Mouse (Mus musculus): Measurements from ENCODE around the gene Tmem141. TPM values are rescaled to one million over a fixed set of nuclear protein-coding genes. Genes with fewer than 3 reads are reported as not detected.
A peak's percentile ranks its signal among the peaks of the same experiment; 100 is the strongest.

Tmem141 gene
- polyA plus RNA-seq, 1 experiment from 2014 or later, result 32.4 TPM

DNA sequence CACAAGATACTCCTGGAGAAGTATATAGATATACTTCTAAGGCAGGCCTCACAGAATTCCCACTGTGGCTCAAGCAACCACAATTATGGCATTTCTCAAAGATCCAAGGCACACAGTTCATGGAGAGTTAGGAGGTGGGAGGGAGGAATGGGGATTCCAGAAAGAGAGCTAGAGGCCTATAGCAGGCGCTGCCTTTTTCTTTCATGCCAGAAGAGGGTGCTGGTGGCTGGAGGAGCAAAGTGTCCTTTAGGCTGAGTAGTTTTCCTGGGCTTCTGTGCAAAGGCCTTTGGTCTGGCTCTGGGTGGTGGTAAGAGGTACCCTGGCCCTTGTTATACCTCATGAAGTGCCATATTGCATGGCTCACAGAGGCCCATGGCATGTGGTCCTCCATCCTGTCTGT is 12.2 kb upstream of the Tmem141 start:
- 53% methylated on average over 1 of the region's 1 CpGs for WGBS
- Histone ChIP-seq H3K9ac (no peak overlapping the region), H3K36me3 (no peaks in the 10 kb centered on the region), H3K9me3 (replicated peaks) (no peaks in the 10 kb centered on the region), H3K27ac (no peak overlapping the region), H3K4me2 (no peak overlapping the region), H3K4me1 (no peaks in the 10 kb centered on the region), H3K27me3 (no peaks in the 10 kb centered on the region), H3K4me3 (replicated peaks) (no peak overlapping the region)
- ATAC-seq (replicated peaks; ENCODE audit: low FRiP score), result no peak

DNA sequence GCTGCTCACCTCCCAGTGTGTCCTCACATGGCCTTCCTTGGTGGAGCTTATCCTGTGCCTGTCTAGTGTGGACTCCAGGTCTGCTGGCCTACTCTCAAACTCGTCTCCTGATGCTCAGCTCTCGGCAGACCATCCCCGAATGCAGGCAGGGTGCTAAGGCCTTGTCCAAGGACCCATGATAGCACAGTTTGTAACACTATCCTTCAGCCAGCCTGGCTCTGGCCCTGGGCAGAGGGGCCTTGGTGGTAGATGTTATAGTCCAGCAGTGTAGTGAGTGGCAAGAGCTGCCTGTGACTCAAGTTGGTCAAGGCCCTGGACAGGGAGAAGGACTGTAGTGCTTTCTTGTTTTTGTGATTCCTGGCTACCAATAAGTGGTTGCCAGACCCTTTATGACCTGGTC is 11.8 kb upstream of the Tmem141 start:
- H3K27me3 ChIP-seq, result no peaks in the 10 kb centered on the region
- no peak overlapping the region for H3K27ac ChIP-seq
- H3K9me3 ChIP-seq (replicated peaks), result no peaks in the 10 kb centered on the region
- H3K4me2 ChIP-seq, result no peak overlapping the region
- no peak overlapping the region for H3K4me3 ChIP-seq (replicated peaks)
- no peaks in the 10 kb centered on the region for H3K4me1 ChIP-seq
- ATAC-seq (replicated peaks; ENCODE audit: low FRiP score), result no peak
- no peak overlapping the region for H3K9ac ChIP-seq
- H3K36me3 ChIP-seq, result no peaks in the 10 kb centered on the region
- WGBS, result 77% methylated on average over 3 of the region's 3 CpGs

DNA sequence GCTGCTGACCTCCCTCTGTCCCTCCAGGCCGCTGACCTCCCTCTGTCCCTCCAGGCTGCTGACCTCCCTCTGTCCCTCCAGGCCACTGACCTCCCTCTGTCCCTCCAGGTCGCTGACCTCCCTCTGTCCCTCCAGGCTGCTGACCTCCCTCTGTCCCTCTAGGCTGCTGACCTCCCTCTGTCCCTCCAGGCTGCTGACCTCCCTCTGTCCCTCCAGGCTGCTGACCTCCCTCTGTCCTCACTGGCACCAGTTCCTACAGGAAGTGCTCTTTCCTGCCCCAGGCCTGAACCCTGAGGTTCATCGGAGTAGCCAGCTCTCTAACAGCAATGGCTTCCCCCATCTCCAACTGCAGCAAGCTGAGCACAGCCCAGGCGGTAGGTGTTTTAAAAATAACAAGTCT is 6.9 kb upstream of the Tmem141 start:
- H3K9ac ChIP-seq, result no peak overlapping the region
- H3K27ac ChIP-seq, result no peak overlapping the region
- H3K27me3 ChIP-seq, result no peaks in the 10 kb centered on the region
- no peak overlapping the region for H3K4me3 ChIP-seq (replicated peaks)
- 27% methylated on average over 4 of the region's 4 CpGs for WGBS
- no peaks in the 10 kb centered on the region for H3K4me1 ChIP-seq
- no peak for ATAC-seq (replicated peaks; ENCODE audit: low FRiP score)
- no peak overlapping the region for H3K4me2 ChIP-seq
- no peaks in the 10 kb centered on the region for H3K9me3 ChIP-seq (replicated peaks)
- no peaks in the 10 kb centered on the region for H3K36me3 ChIP-seq

DNA sequence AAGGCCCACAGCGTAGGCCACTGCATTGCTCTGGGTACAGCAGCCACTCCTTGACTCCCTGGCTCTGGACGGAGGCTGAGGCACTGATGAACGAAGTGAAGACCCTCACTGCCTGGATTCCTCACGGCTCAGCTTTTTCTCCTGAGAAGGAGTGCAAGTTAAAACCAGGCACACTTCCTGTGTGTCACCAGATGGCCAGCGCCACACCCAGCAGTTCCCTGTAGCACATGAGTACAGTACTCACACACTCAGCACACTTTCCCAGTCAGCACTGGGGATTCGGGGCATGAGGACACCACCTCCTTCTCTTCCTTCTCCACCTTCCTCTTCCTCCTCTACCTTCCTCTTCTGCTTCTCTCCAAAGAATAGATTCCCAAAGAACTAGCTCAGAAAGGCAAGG is 6.0 kb upstream of the Tmem141 start, which contains the start of gene Fcna:
Gene Fcna (minus strand): TSS at position 220 of the 400 bp plus-strand sequence.
- H3K4me1 ChIP-seq, result no peaks in the 10 kb centered on the region
- no peak within 1 kb of the TSS for H3K9ac ChIP-seq

DNA sequence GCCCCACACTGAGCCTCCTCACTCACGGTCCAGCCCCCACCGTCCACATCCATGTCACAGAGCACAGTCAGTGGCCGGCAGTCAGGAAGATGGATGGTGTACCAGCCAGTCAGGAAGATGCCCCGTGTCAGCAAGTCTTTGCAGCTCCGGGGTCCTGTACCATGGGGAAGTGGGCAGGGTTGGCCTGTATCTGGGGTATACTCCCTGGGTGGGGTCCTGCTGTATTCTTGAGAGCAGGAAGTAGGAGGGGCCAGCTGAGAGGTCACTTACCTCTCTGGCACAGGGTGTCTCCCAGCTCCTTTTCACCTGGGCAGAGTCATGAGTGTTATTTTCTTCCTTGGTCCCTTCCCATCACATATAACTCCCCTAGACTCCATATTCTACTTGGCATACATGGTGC is 4.2 kb upstream of the Tmem141 start:
- H3K4me3 ChIP-seq (replicated peaks), result no peak overlapping the region
- H3K36me3 ChIP-seq, result no peaks in the 10 kb centered on the region
- H3K4me1 ChIP-seq, result peaks cover 11% of the 10 kb centered on the region; the same call in 1 of the 2 replicates
- H3K4me2 ChIP-seq, result no peak overlapping the region
- H3K9ac ChIP-seq, result no peak overlapping the region
- H3K27me3 ChIP-seq, result no peaks in the 10 kb centered on the region
- ATAC-seq (replicated peaks; ENCODE audit: low FRiP score), result no peak
- WGBS, result 41% methylated on average over 5 of the region's 5 CpGs
- no peak overlapping the region for H3K27ac ChIP-seq
- no peaks in the 10 kb centered on the region for H3K9me3 ChIP-seq (replicated peaks)

More for the DNA sequence above, 6.0 kb upstream of the Tmem141 start, which contains the start of gene Fcna:
- Histone ChIP-seq H3K36me3 (no peaks in the 10 kb centered on the region), H3K4me2 (no peak within 1 kb of the TSS), H3K4me3 (replicated peaks) (no peak within 1 kb of the TSS), H3K9me3 (replicated peaks) (no peaks in the 10 kb centered on the region), H3K27me3 (no peaks in the 10 kb centered on the region), H3K27ac (no peak within 1 kb of the TSS)
- ATAC-seq (replicated peaks; ENCODE audit: low FRiP score), result no peak
- WGBS, result 71% methylated on average over 6 of the region's 6 CpGs

DNA sequence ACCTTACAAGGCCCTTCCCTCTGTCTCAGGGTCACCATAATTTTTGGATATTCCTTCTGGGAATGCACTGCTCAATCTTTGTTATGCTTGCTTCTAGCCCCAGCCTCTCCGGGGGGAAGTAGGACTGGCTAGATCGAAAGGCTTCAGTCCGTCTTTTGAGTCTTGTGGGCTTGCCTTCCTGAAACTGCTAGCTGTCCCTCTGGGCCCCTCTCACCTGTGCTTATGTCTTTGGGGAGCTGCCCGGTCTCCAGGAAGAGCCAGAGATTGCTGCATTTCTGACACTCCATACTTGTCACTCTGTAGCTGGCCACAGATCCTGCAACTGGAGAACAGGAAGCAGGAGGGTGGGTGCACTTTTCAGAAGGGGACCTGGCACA is 965 bp downstream of the Tmem141 start:
- Histone ChIP-seq H3K4me1 (peaks cover 24% of the 10 kb centered on the region), H3K36me3 (no peaks in the 10 kb centered on the region), H3K4me2 (peak overlapping the region; percentile 93), H3K9ac (no peak overlapping the region), H3K9me3 (replicated peaks) (no peaks in the 10 kb centered on the region), H3K27ac (peak overlapping the region; percentile 84; the same call in 1 of the 2 replicates), H3K4me3 (replicated peaks) (no peak overlapping the region), H3K27me3 (peaks cover 22% of the 10 kb centered on the region)
- ATAC-seq (replicated peaks; ENCODE audit: low FRiP score), result no peak
- 84% methylated on average over 4 of the region's 4 CpGs for WGBS

DNA sequence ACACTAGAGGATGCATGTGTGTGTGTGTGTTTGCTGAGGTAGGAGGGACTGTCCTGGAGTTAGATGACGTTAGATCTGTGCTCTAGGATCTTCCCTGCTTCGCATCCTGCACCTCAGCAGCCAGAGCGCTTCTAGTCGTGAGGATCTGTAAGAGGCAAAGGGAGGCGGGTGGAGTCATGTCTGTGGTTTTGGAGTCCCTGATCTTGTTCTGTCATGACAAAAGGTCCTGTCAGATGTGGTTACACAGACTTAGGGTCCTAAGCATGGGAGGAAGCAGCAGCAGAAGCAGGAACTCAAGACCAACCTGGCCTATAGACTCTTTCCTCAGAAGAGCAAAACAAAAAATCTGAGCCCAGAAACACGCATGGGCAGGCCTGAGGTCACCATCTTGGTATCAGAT is 1.4 kb downstream of the Tmem141 start:
- no peaks in the 10 kb centered on the region for H3K9me3 ChIP-seq (replicated peaks)
- no peaks in the 10 kb centered on the region for H3K36me3 ChIP-seq
- ATAC-seq (replicated peaks; ENCODE audit: low FRiP score), result no peak
- H3K27me3 ChIP-seq, result peaks cover 26% of the 10 kb centered on the region
- H3K27ac ChIP-seq, result no peak overlapping the region
- H3K4me3 ChIP-seq (replicated peaks), result no peak overlapping the region
- no peak overlapping the region for H3K9ac ChIP-seq
- H3K4me1 ChIP-seq, result peaks cover 26% of the 10 kb centered on the region
- peak overlapping the region; percentile 93 for H3K4me2 ChIP-seq
- 60% methylated on average over 6 of the region's 6 CpGs for WGBS

DNA sequence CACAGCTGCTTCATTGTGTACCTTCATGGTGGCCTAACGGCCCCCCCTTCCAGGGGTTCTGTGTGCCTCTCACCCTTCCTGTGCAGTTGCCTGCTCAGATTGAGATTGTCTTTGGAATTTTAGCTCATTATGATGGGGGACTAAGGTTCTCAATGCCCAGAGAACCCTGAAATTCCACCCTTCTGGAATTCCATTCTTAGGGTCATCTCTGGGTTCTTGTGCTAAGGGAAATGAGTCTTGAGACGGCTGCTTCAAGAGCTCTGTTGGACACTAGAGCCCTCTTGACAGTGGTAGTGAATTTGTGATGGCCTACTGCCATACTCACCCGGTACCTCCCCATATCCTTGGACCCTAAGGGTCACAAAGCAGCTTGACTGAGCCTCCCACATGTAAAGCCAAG is 4.2 kb downstream of the Tmem141 start, which contains the start of gene Ccdc183:
Gene Ccdc183 (minus strand): TSS at position 101 of the 400 bp plus-strand sequence.
- ATAC-seq (replicated peaks; ENCODE audit: low FRiP score), result no peak
- Histone ChIP-seq H3K27ac (no peak within 1 kb of the TSS), H3K4me2 (peak within 1 kb of the TSS; percentile 52), H3K9ac (0 out of 2 replicates have a peak within 1 kb of the TSS, but pooled peaks have one; percentile 4), H3K9me3 (replicated peaks) (no peaks in the 10 kb centered on the region), H3K4me1 (peaks cover 26% of the 10 kb centered on the region), H3K36me3 (no peaks in the 10 kb centered on the region), H3K27me3 (peaks cover 37% of the 10 kb centered on the region), H3K4me3 (replicated peaks) (no peak within 1 kb of the TSS)
- 71% methylated on average over 3 of the region's 3 CpGs for WGBS

DNA sequence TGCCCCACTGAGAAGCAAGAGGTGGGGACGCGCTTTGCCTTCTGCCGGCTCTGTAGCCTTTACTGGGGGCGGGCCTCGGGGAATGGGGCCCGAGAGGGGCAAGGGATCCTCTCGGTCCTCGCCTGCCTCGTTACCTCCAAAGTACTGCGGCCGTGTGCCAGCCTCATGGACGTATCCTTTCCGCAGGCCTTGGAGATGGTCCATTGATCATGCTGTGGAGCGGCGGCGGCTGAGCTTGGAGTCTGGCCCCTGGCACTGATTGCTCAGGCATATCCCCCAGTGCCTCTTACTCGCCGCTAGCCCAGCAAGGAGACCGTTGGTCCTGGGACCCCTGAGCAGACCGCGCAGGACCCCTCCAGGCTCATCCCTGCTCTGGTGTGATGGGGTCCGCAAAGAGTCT is 5.4 kb downstream of the Tmem141 start:
- H3K27ac ChIP-seq, result no peak overlapping the region
- H3K9ac ChIP-seq, result 0 out of 2 replicates have a peak overlapping the region, but pooled peaks have one; percentile 4

DNA sequence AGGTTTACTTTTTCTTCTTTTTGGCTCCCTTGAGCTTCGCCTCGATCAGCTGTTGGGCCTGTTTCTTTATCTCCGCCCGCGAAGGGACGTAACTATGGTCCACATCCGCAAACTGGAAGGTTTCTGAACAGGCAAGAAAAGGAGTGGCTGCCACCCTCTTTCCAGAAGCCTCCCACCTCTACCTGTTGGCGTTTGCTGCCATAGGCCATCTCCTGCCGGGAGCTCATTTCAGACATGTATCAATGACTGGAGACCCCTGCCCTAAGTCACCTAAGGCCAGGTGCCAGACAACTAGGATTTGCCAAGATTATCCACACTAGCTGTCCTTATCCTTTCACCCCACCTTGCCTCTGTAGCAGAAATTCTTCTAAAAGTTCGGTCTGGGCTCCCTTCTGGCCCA is 13.1 kb downstream of the Tmem141 start:
- ATAC-seq (replicated peaks; ENCODE audit: low FRiP score), result 0 out of 2 replicates have a peak, but pooled peaks have one; percentile 10
- Histone ChIP-seq H3K27ac (peak overlapping the region; percentile 92), H3K36me3 (peaks cover 6% of the 10 kb centered on the region), H3K4me2 (peak overlapping the region; percentile 58), H3K27me3 (no peaks in the 10 kb centered on the region), H3K9ac (0 out of 2 replicates have a peak overlapping the region, but pooled peaks have one; percentile 81), H3K4me1 (peaks cover 20% of the 10 kb centered on the region), H3K4me3 (replicated peaks) (peak overlapping the region; percentile 79), H3K9me3 (replicated peaks) (no peaks in the 10 kb centered on the region)
- 67% methylated on average over 10 of the region's 10 CpGs for WGBS

More for the DNA sequence above, 5.4 kb downstream of the Tmem141 start:
- H3K4me3 ChIP-seq (replicated peaks), result peak overlapping the region; percentile 16
- ATAC-seq (replicated peaks; ENCODE audit: low FRiP score), result peak; percentile 27; the same call in 1 of the 2 replicates
- peaks cover 20% of the 10 kb centered on the region for H3K4me1 ChIP-seq
- WGBS, result 18% methylated on average over 22 of the region's 22 CpGs
- H3K9me3 ChIP-seq (replicated peaks), result no peaks in the 10 kb centered on the region
- peak overlapping the region; percentile 52 for H3K4me2 ChIP-seq
- H3K27me3 ChIP-seq, result peaks cover 37% of the 10 kb centered on the region
- no peaks in the 10 kb centered on the region for H3K36me3 ChIP-seq

DNA sequence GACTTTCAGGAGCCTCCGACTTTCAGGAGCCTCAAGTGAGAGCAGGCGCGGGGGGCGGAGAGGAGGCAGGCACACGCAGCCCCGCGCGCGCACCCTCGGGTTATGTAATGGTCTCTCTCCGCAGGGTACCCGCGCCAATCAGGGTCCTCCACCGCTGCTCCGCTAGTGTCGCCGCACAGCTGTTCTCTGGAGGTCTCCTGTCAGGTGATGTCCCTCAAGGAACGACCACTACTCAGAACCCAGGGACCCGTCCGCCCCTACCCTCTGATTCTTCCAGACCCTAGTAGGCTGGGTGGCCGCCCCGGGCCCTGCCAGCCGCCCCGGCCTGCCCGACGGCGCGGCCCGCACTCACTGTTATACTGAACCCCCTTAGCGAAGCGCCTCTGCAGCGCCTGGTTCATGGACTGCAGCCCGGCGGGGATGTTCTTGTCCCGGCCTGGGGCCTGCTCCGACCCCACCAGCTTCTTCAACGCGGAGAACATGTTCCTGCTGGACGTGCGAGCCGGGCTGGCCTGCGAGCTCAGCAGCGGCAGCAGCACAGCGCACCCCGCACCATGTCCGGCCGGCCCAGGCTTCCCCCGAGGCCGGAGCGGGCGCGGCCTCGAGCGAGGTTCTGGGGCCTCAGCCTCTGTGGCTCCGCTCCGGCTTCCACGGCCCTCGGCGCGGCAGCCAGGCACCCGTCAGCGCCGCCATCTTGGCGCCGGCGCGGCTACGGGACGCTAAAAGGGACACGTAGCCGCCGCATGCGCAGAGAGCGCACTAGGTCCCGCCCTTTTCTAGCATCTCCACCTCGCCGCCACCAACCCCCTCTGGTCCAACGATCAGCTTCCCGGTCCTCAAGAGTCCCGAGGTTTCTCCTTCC is 13.8 kb downstream of the Tmem141 start, which contains the start of gene Rabl6:
Gene Rabl6 (minus strand): TSS at position 761 of the 862 bp plus-strand sequence.
- H3K36me3 ChIP-seq, result peaks cover 12% of the 10 kb centered on the region
- ATAC-seq (replicated peaks; ENCODE audit: low FRiP score), result peak; percentile 92
- H3K9me3 ChIP-seq (replicated peaks), result no peaks in the 10 kb centered on the region
- H3K27ac ChIP-seq, result peak within 1 kb of the TSS; percentile 92
- H3K4me1 ChIP-seq, result peaks cover 20% of the 10 kb centered on the region
- under 1% methylated on average over 80 of the region's 80 CpGs for WGBS
- no peaks in the 10 kb centered on the region for H3K27me3 ChIP-seq
- H3K9ac ChIP-seq, result peak within 1 kb of the TSS; percentile 81
- H3K4me3 ChIP-seq (replicated peaks), result peak within 1 kb of the TSS; percentile 79
- peak within 1 kb of the TSS; percentile 58 for H3K4me2 ChIP-seq

DNA sequence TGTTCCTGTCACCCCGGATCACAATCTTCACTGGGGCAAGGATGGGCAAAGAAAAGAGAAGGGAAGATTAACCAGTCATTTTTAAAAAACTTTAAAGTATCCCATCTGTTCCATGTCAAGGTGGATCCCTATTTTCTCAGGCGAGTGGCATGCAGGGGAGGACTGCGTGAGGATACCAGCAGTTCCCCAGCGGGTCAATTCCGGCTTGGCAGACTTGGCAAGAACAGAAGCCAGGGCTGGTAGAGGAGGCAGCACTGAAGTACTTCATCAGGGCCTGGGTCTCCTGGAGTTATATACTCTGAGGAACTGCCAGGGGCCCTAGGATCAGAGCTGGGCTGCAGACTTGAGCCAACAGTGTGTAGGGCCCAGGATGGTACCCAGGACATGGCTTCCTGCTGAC is 19.3 kb downstream of the Tmem141 start:
- Histone ChIP-seq H3K36me3 (peaks cover 67% of the 10 kb centered on the region), H3K27ac (no peak overlapping the region), H3K9ac (no peak overlapping the region), H3K4me1 (peaks cover 14% of the 10 kb centered on the region), H3K4me2 (no peak overlapping the region), H3K27me3 (no peaks in the 10 kb centered on the region), H3K4me3 (replicated peaks) (no peak overlapping the region), H3K9me3 (replicated peaks) (no peaks in the 10 kb centered on the region)
- ATAC-seq (replicated peaks; ENCODE audit: low FRiP score), result no peak
- 93% methylated on average over 5 of the region's 5 CpGs for WGBS
